Mouse (Mus musculus) lung, postnatal 0 days (tissue): Measurements from ENCODE around the gene Gfod2. TPM values are rescaled to one million over a fixed set of nuclear protein-coding genes. Genes with fewer than 3 reads are reported as not detected.

ENCODE experiments used
- ATAC-seq: fragments of 200-750 bp; cut with Nextera tagmentation; 2 replicates; pipeline ENCODE4 v1.8.0; 2017; ENCODE audit warnings: moderate library complexity
- DNase-seq: peaks from one replicate; pipeline ENCODE4 v3.0.0-alpha.2; 2016; ENCODE audit warnings: low spot score
- H3K27ac ChIP-seq: fragments of 300-500 bp; sonication (generic); 2 replicates; pipeline ENCODE4 v1.5.1; 2014; ENCODE audit warnings: antibody characterized with exemption, mild to moderate bottlenecking, low read length, mixed read lengths
- H3K27me3 ChIP-seq: fragments of 300-500 bp; sonication (generic); replicated peaks from 2 replicates; pipeline ENCODE4 v1.6.1; 2014; ENCODE audit warnings: low read length, mixed read lengths; ENCODE audit not compliant: insufficient read depth
- H3K36me3 ChIP-seq: fragments of 300-500 bp; sonication (generic); 2 replicates; pipeline ENCODE4 v1.6.1; 2014; ENCODE audit warnings: low read length, mixed read lengths; ENCODE audit not compliant: insufficient read depth
- H3K4me1 ChIP-seq: fragments of 300-500 bp; sonication (generic); 2 replicates; pipeline ENCODE4 v1.6.1; 2014; ENCODE audit warnings: antibody characterized with exemption, low read depth, low read length, mixed read lengths; ENCODE audit not compliant: insufficient read depth
- H3K4me2 ChIP-seq: fragments of 300-500 bp; sonication (generic); replicated peaks from 2 replicates; pipeline ENCODE4 v1.6.1; 2014; ENCODE audit warnings: low read depth, mild to moderate bottlenecking, low read length, moderate library complexity, mixed read lengths
- H3K4me3 ChIP-seq: fragments of 300-500 bp; sonication (generic); 2 replicates; pipeline ENCODE4 v1.5.1; 2014; ENCODE audit warnings: low read depth, low read length
- H3K9ac ChIP-seq: fragments of 300-500 bp; sonication (generic); replicated peaks from 2 replicates; pipeline ENCODE4 v1.6.1; 2014; ENCODE audit warnings: low read depth, mild to moderate bottlenecking
- H3K9me3 ChIP-seq: fragments of 300-500 bp; sonication (generic); 2 replicates; pipeline ENCODE4 v1.6.1; 2016; ENCODE audit warnings: low read length, mixed read lengths
- CTCF ChIP-seq: IDR thresholded peaks from 2 replicates; pipeline ENCODE4 v1.5.1; 2016; ENCODE audit warnings: antibody characterized with exemption, mild to moderate bottlenecking
- EP300 ChIP-seq: IDR thresholded peaks from 2 replicates; pipeline ENCODE4 v1.6.1; 2016; ENCODE audit warnings: antibody characterized with exemption, mild to moderate bottlenecking, control low read depth
- WGBS: fragments of 180-500 bp; shearing (Covaris S2); extraction: QIAGEN DNeasy Blood & Tissue Kit; methylation state at CpG from one replicate; pipeline ENCODE4 v1.1.7; 2014; 5-methylcytosine and 5-hydroxymethylcytosine counted together
- polyA plus RNA-seq: library from polyadenylated mRNA; unstranded; fragments of >200 nt; fragmentation: Nextera tagmentation; extraction: Ambion mirVana; gene quantifications from 2 replicates; pipeline ENCODE4 v1.2.1, GENCODE M21; 2015

The Gfod2 gene
- polyA plus RNA-seq, 1 experiment from 2014 or later = 19.5 TPM

- peak; percentile 6; the same call in 1 of the 2 replicates for TF ChIP-seq CTCF
- peak; percentile 93 for TF ChIP-seq EP300
- no peak overlapping the region for H3K9ac ChIP-seq
- peak overlapping the region; percentile 75 for H3K27ac ChIP-seq
- no peaks in the 10 kb centered on the region for H3K9me3 ChIP-seq
- WGBS = 14% methylated on average over 8 of the region's 8 CpGs
- DNase-seq = peak; percentile 92
- peaks cover 16% of the 10 kb centered on the region for H3K4me1 ChIP-seq
- ATAC-seq = peak; percentile 84
- no peak overlapping the region for H3K4me2 ChIP-seq
- no peaks in the 10 kb centered on the region for H3K27me3 ChIP-seq
- no peaks in the 10 kb centered on the region for H3K36me3 ChIP-seq
- no peak overlapping the region for H3K4me3 ChIP-seq
Observed at GRCm38 (mm10) chr8:105799091-105799812, 40.8 kb upstream of the Gfod2 start.

- ATAC-seq = no peak
- TF ChIP-seq CTCF (no peak), EP300 (no peak)
- DNase-seq = no peak
- no peak overlapping the region for H3K9ac ChIP-seq
- H3K36me3 ChIP-seq = no peaks in the 10 kb centered on the region
- H3K4me3 ChIP-seq = no peak overlapping the region
- WGBS = 87% methylated on average over 5 of the region's 5 CpGs
- peak overlapping the region; percentile 75 for H3K27ac ChIP-seq
- H3K27me3 ChIP-seq = no peaks in the 10 kb centered on the region
- H3K9me3 ChIP-seq = no peaks in the 10 kb centered on the region
- H3K4me2 ChIP-seq = no peak overlapping the region
- peaks cover 16% of the 10 kb centered on the region for H3K4me1 ChIP-seq
Observed at GRCm38 (mm10) chr8:105798408-105798807, 39.9 kb upstream of the Gfod2 start.

GRCm38 (mm10) chr8:105795785-105796184 lies 37.3 kb upstream of the Gfod2 start:
- no peak overlapping the region for H3K9ac ChIP-seq
- peak; percentile 82 for DNase-seq

GRCm38 (mm10) chr8:105794009-105794598 lies 35.6 kb upstream of the Gfod2 start:
- DNase-seq (peak; percentile 85), ATAC-seq (peak; percentile 83)
- H3K27ac ChIP-seq = peak overlapping the region; percentile 64
- no peak overlapping the region for H3K4me2 ChIP-seq
- TF ChIP-seq EP300 (peak; percentile 85), CTCF (no peak)
- H3K9me3 ChIP-seq = no peaks in the 10 kb centered on the region
- WGBS = 53% methylated on average over 3 of the region's 3 CpGs
- H3K27me3 ChIP-seq = no peaks in the 10 kb centered on the region
- H3K9ac ChIP-seq = no peak overlapping the region
- H3K4me1 ChIP-seq = peaks cover 12% of the 10 kb centered on the region; the same call in 1 of the 2 replicates
- H3K4me3 ChIP-seq = no peak overlapping the region
- H3K36me3 ChIP-seq = no peaks in the 10 kb centered on the region

More at GRCm38 (mm10) chr8:105795785-105796184, 37.3 kb upstream of the Gfod2 start:
- no peak overlapping the region for H3K4me2 ChIP-seq
- 59% methylated on average over 1 of the region's 1 CpGs for WGBS
- no peaks in the 10 kb centered on the region for H3K36me3 ChIP-seq
- no peaks in the 10 kb centered on the region for H3K27me3 ChIP-seq
- TF ChIP-seq EP300 = peak; percentile 93
- TF ChIP-seq CTCF = no peak
- H3K4me1 ChIP-seq = peaks cover 16% of the 10 kb centered on the region
- H3K27ac ChIP-seq = peak overlapping the region; percentile 77
- no peaks in the 10 kb centered on the region for H3K9me3 ChIP-seq
- H3K4me3 ChIP-seq = no peak overlapping the region
- ATAC-seq = peak; percentile 59

- H3K27ac ChIP-seq = peak overlapping the region; percentile 54
- TF ChIP-seq EP300 (no peak), CTCF (no peak)
- H3K9ac ChIP-seq = no peak overlapping the region
- no peaks in the 10 kb centered on the region for H3K27me3 ChIP-seq
- no peaks in the 10 kb centered on the region for H3K36me3 ChIP-seq
- no peak overlapping the region for H3K4me2 ChIP-seq
- ATAC-seq (no peak), DNase-seq (no peak)
- H3K9me3 ChIP-seq = no peaks in the 10 kb centered on the region
- H3K4me3 ChIP-seq = no peak overlapping the region
- 100% methylated on average over 1 of the region's 1 CpGs for WGBS
- H3K4me1 ChIP-seq = peaks cover 5% of the 10 kb centered on the region; the same call in 1 of the 2 replicates
Observed at GRCm38 (mm10) chr8:105793331-105793730, 34.9 kb upstream of the Gfod2 start.

- DNase-seq = no peak
- Histone ChIP-seq H3K9ac (no peak overlapping the region), H3K4me2 (no peak overlapping the region), H3K27me3 (no peaks in the 10 kb centered on the region), H3K4me3 (no peak overlapping the region), H3K9me3 (no peaks in the 10 kb centered on the region), H3K36me3 (no peaks in the 10 kb centered on the region), H3K4me1 (no peaks in the 10 kb centered on the region), H3K27ac (no peak overlapping the region)
- ATAC-seq = no peak
- TF ChIP-seq EP300 (no peak), CTCF (no peak)
Observed at GRCm38 (mm10) chr8:105789626-105790025, 31.2 kb upstream of the Gfod2 start.
